Mouse (Mus musculus): ENCODE results near the gene Gdf2. TPM values are rescaled to one million over a fixed set of nuclear protein-coding genes. Genes with fewer than 3 reads are reported as not detected.

Gdf2 gene
- polyA plus RNA-seq, 1 experiment from 2014 or later, result 0.05 TPM

GRCm38 (mm10) chr14:33972679-33973078 lies 31.8 kb downstream of the Gdf2 start:
- Histone ChIP-seq H3K36me3 (ENCODE audit: control insufficient read depth, insufficient read depth, low read length) (no peaks in the 10 kb centered on the region), H3K9ac (ENCODE audit: low read length) (no peak overlapping the region), H3K4me3 (ENCODE audit: low read depth, low read length) (no peak overlapping the region), H3K4me1 (replicated peaks; ENCODE audit: control insufficient read depth, insufficient read depth, low read length) (no peaks in the 10 kb centered on the region), H3K9me3 (ENCODE audit: control insufficient read depth, low read length) (no peaks in the 10 kb centered on the region), H3K27me3 (replicated peaks; ENCODE audit: control insufficient read depth, insufficient read depth, low read length) (peaks cover 3% of the 10 kb centered on the region; the same call in 1 of the 2 replicates), H3K4me2 (ENCODE audit: low read length) (no peak overlapping the region), H3K27ac (ENCODE audit: low read depth) (no peak overlapping the region)
- 49% methylated on average over 7 of the region's 7 CpGs for WGBS
- DNase-seq (ENCODE audit: low spot score) (no peak), ATAC-seq (replicated peaks; ENCODE audit: low FRiP score, low TSS enrichment, low read depth) (no peak)

- 70% methylated on average over 5 of the region's 5 CpGs for WGBS
Observed at GRCm38 (mm10) chr14:33974752-33975151, 33.9 kb downstream of the Gdf2 start.

GRCm38 (mm10) chr14:33977748-33978147 lies 36.9 kb downstream of the Gdf2 start:
- Histone ChIP-seq H3K9me3 (ENCODE audit: control insufficient read depth, low read length) (no peaks in the 10 kb centered on the region), H3K4me1 (replicated peaks; ENCODE audit: control insufficient read depth, insufficient read depth, low read length) (no peaks in the 10 kb centered on the region), H3K27ac (ENCODE audit: low read depth) (no peak overlapping the region), H3K9ac (ENCODE audit: low read length) (no peak overlapping the region), H3K4me3 (ENCODE audit: low read depth, low read length) (peak overlapping the region; percentile 37; the same call in 1 of the 2 replicates), H3K27me3 (replicated peaks; ENCODE audit: control insufficient read depth, insufficient read depth, low read length) (peaks cover 3% of the 10 kb centered on the region; the same call in 1 of the 2 replicates), H3K36me3 (ENCODE audit: control insufficient read depth, insufficient read depth, low read length) (no peaks in the 10 kb centered on the region), H3K4me2 (ENCODE audit: low read length) (peak overlapping the region; percentile 78; the same call in 1 of the 2 replicates)
- no peak for DNase-seq (ENCODE audit: low spot score)
- 44% methylated on average over 7 of the region's 7 CpGs for WGBS
- ATAC-seq (replicated peaks; ENCODE audit: low FRiP score, low TSS enrichment, low read depth), result no peak

More at GRCm38 (mm10) chr14:33974752-33975151, 33.9 kb downstream of the Gdf2 start:
- H3K27ac ChIP-seq (ENCODE audit: low read depth), result no peak overlapping the region
- H3K4me1 ChIP-seq (replicated peaks; ENCODE audit: control insufficient read depth, insufficient read depth, low read length), result no peaks in the 10 kb centered on the region
- H3K27me3 ChIP-seq (replicated peaks; ENCODE audit: control insufficient read depth, insufficient read depth, low read length), result peaks cover 3% of the 10 kb centered on the region; the same call in 1 of the 2 replicates
- no peak for DNase-seq (ENCODE audit: low spot score)
- H3K9me3 ChIP-seq (ENCODE audit: control insufficient read depth, low read length), result no peaks in the 10 kb centered on the region
- no peak overlapping the region for H3K9ac ChIP-seq (ENCODE audit: low read length)
- no peak overlapping the region for H3K4me3 ChIP-seq (ENCODE audit: low read depth, low read length)
- no peaks in the 10 kb centered on the region for H3K36me3 ChIP-seq (ENCODE audit: control insufficient read depth, insufficient read depth, low read length)
- no peak overlapping the region for H3K4me2 ChIP-seq (ENCODE audit: low read length)
- no peak for ATAC-seq (replicated peaks; ENCODE audit: low FRiP score, low TSS enrichment, low read depth)

GRCm38 (mm10) chr14:33978604-33979059 lies 37.8 kb downstream of the Gdf2 start, which contains the start of gene Zfp488:
TSS of gene Zfp488 (minus strand) at chr14:33978764.
- no peak for ATAC-seq (replicated peaks; ENCODE audit: low FRiP score, low TSS enrichment, low read depth)
- Histone ChIP-seq H3K4me3 (ENCODE audit: low read depth, low read length) (peak within 1 kb of the TSS; percentile 37), H3K4me2 (ENCODE audit: low read length) (peak within 1 kb of the TSS; percentile 78), H3K36me3 (ENCODE audit: control insufficient read depth, insufficient read depth, low read length) (no peaks in the 10 kb centered on the region), H3K4me1 (replicated peaks; ENCODE audit: control insufficient read depth, insufficient read depth, low read length) (no peaks in the 10 kb centered on the region), H3K27ac (ENCODE audit: low read depth) (no peak within 1 kb of the TSS), H3K9ac (ENCODE audit: low read length) (peak within 1 kb of the TSS; percentile 27; the same call in 1 of the 2 replicates), H3K9me3 (ENCODE audit: control insufficient read depth, low read length) (no peaks in the 10 kb centered on the region), H3K27me3 (replicated peaks; ENCODE audit: control insufficient read depth, insufficient read depth, low read length) (peaks cover 3% of the 10 kb centered on the region; the same call in 1 of the 2 replicates)
- peak; percentile 57 for DNase-seq (ENCODE audit: low spot score)
- WGBS, result under 1% methylated on average over 21 of the region's 25 CpGs

- H3K9me3 ChIP-seq (ENCODE audit: control insufficient read depth, low read length), result no peaks in the 10 kb centered on the region
Observed at GRCm38 (mm10) chr14:33989201-33989600, 48.4 kb downstream of the Gdf2 start.

GRCm38 (mm10) chr14:33991971-33992370 lies 51.1 kb downstream of the Gdf2 start:
- Histone ChIP-seq H3K4me3 (ENCODE audit: low read depth, low read length) (no peak overlapping the region), H3K36me3 (ENCODE audit: control insufficient read depth, insufficient read depth, low read length) (no peaks in the 10 kb centered on the region), H3K9me3 (ENCODE audit: control insufficient read depth, low read length) (no peaks in the 10 kb centered on the region), H3K27ac (ENCODE audit: low read depth) (no peak overlapping the region), H3K27me3 (replicated peaks; ENCODE audit: control insufficient read depth, insufficient read depth, low read length) (no peaks in the 10 kb centered on the region), H3K9ac (ENCODE audit: low read length) (no peak overlapping the region), H3K4me2 (ENCODE audit: low read length) (no peak overlapping the region), H3K4me1 (replicated peaks; ENCODE audit: control insufficient read depth, insufficient read depth, low read length) (no peaks in the 10 kb centered on the region)
- 71% methylated on average over 4 of the region's 4 CpGs for WGBS
- DNase-seq (ENCODE audit: low spot score), result no peak
- ATAC-seq (replicated peaks; ENCODE audit: low FRiP score, low TSS enrichment, low read depth), result no peak

More at GRCm38 (mm10) chr14:33989201-33989600, 48.4 kb downstream of the Gdf2 start:
- ATAC-seq (replicated peaks; ENCODE audit: low FRiP score, low TSS enrichment, low read depth) (no peak), DNase-seq (ENCODE audit: low spot score) (no peak)
- no peaks in the 10 kb centered on the region for H3K4me1 ChIP-seq (replicated peaks; ENCODE audit: control insufficient read depth, insufficient read depth, low read length)
- H3K4me3 ChIP-seq (ENCODE audit: low read depth, low read length), result no peak overlapping the region
- H3K27ac ChIP-seq (ENCODE audit: low read depth), result no peak overlapping the region
- no peak overlapping the region for H3K4me2 ChIP-seq (ENCODE audit: low read length)
- no peaks in the 10 kb centered on the region for H3K36me3 ChIP-seq (ENCODE audit: control insufficient read depth, insufficient read depth, low read length)
- WGBS, result 49% methylated on average over 3 of the region's 3 CpGs
- H3K9ac ChIP-seq (ENCODE audit: low read length), result no peak overlapping the region
- no peaks in the 10 kb centered on the region for H3K27me3 ChIP-seq (replicated peaks; ENCODE audit: control insufficient read depth, insufficient read depth, low read length)

- H3K9me3 ChIP-seq (ENCODE audit: control insufficient read depth, low read length), result no peaks in the 10 kb centered on the region
- no peaks in the 10 kb centered on the region for H3K36me3 ChIP-seq (ENCODE audit: control insufficient read depth, insufficient read depth, low read length)
- ATAC-seq (replicated peaks; ENCODE audit: low FRiP score, low TSS enrichment, low read depth), result no peak
- H3K4me1 ChIP-seq (replicated peaks; ENCODE audit: control insufficient read depth, insufficient read depth, low read length), result no peaks in the 10 kb centered on the region
- no peak for DNase-seq (ENCODE audit: low spot score)
- no peak overlapping the region for H3K27ac ChIP-seq (ENCODE audit: low read depth)
- no peak overlapping the region for H3K4me3 ChIP-seq (ENCODE audit: low read depth, low read length)
- H3K9ac ChIP-seq (ENCODE audit: low read length), result no peak overlapping the region
- H3K27me3 ChIP-seq (replicated peaks; ENCODE audit: control insufficient read depth, insufficient read depth, low read length), result no peaks in the 10 kb centered on the region
- H3K4me2 ChIP-seq (ENCODE audit: low read length), result no peak overlapping the region
- WGBS, result 89% methylated on average over 9 of the region's 9 CpGs
Observed at GRCm38 (mm10) chr14:33993051-33993450, 52.2 kb downstream of the Gdf2 start.

GRCm38 (mm10) chr14:33993521-33994289 lies 52.9 kb downstream of the Gdf2 start:
- no peak for ATAC-seq (replicated peaks; ENCODE audit: low FRiP score, low TSS enrichment, low read depth)
- no peaks in the 10 kb centered on the region for H3K4me1 ChIP-seq (replicated peaks; ENCODE audit: control insufficient read depth, insufficient read depth, low read length)
- H3K27me3 ChIP-seq (replicated peaks; ENCODE audit: control insufficient read depth, insufficient read depth, low read length), result no peaks in the 10 kb centered on the region
- H3K4me2 ChIP-seq (ENCODE audit: low read length), result no peak overlapping the region
- H3K36me3 ChIP-seq (ENCODE audit: control insufficient read depth, insufficient read depth, low read length), result no peaks in the 10 kb centered on the region
- WGBS, result 86% methylated on average over 6 of the region's 6 CpGs
- H3K27ac ChIP-seq (ENCODE audit: low read depth), result no peak overlapping the region
- no peak overlapping the region for H3K9ac ChIP-seq (ENCODE audit: low read length)
- no peak overlapping the region for H3K4me3 ChIP-seq (ENCODE audit: low read depth, low read length)
- DNase-seq (ENCODE audit: low spot score), result no peak
- H3K9me3 ChIP-seq (ENCODE audit: control insufficient read depth, low read length), result no peaks in the 10 kb centered on the region

Data from intestine, embryonic 14.5 days (tissue).